Mouse (Mus musculus) thymus, adult 2 months (tissue): ENCODE measurements around the gene Atp8b4.

Source experiments
- CTCF ChIP-seq: fragments of 200-500 bp; IDR thresholded peaks from 2 replicates; pipeline ENCODE4 v1.5.1; 2012; ENCODE audit warnings: mild to moderate bottlenecking, control low read depth, low read length, moderate library complexity, borderline replicate concordance; ENCODE audit not compliant: control insufficient read depth, poor library complexity, insufficient read depth; ENCODE audit errors: extremely low read depth
- POLR2A ChIP-seq: fragments of 200-500 bp; IDR thresholded peaks from 2 replicates; pipeline ENCODE4 v1.6.1; 2012; ENCODE audit warnings: mild to moderate bottlenecking, low read length, control low read depth, moderate library complexity; ENCODE audit not compliant: control insufficient read depth, poor library complexity, insufficient read depth; ENCODE audit errors: extremely low read depth

- TF ChIP-seq CTCF, result no peak
- TF ChIP-seq POLR2A, result no peak
Measured at GRCm38 (mm10) chr2:126524271-126524670, 23.8 kb upstream of the Atp8b4 start.
